Mouse (Mus musculus) liver, embryonic 16.5 days (tissue): ENCODE results near the gene Calcrl. TPM values are rescaled to one million over a fixed set of nuclear protein-coding genes. Genes with fewer than 3 reads are reported as not detected.

Experiments used
- ATAC-seq: fragments of 200-750 bp; cut with Nextera tagmentation; 2 replicates; pipeline ENCODE4 v1.8.0; 2017; ENCODE audit warnings: low read depth, mild to moderate bottlenecking, moderate number of reproducible peaks, moderate library complexity
- H3K27ac ChIP-seq: fragments of 300-500 bp; sonication (generic); 2 replicates; pipeline ENCODE4 v1.5.1; 2014; ENCODE audit warnings: mild to moderate bottlenecking, low read length
- H3K27me3 ChIP-seq: fragments of 300-500 bp; sonication (generic); 2 replicates; pipeline ENCODE4 v1.6.1; 2014; ENCODE audit warnings: low read depth, low read length, mixed read lengths; ENCODE audit not compliant: control insufficient read depth, insufficient read depth
- H3K36me3 ChIP-seq: fragments of 300-500 bp; sonication (generic); 2 replicates; pipeline ENCODE4 v1.6.1; 2014; ENCODE audit warnings: mild to moderate bottlenecking; ENCODE audit not compliant: control insufficient read depth, insufficient read depth
- H3K4me1 ChIP-seq: fragments of 300-500 bp; sonication (generic); 2 replicates; pipeline ENCODE4 v1.6.1; 2014; ENCODE audit warnings: low read depth, low read length, mixed read lengths; ENCODE audit not compliant: control insufficient read depth
- H3K4me2 ChIP-seq: fragments of 300-500 bp; sonication (generic); 2 replicates; pipeline ENCODE4 v1.6.1; 2014; ENCODE audit warnings: low read depth, low read length, mixed read lengths
- H3K4me3 ChIP-seq: fragments of 300-500 bp; sonication (generic); 2 replicates; pipeline ENCODE4 v1.5.1; 2014; ENCODE audit warnings: low read depth, mild to moderate bottlenecking, low read length
- H3K9ac ChIP-seq: fragments of 300-500 bp; sonication (generic); 2 replicates; pipeline ENCODE4 v1.6.1; 2014; ENCODE audit warnings: low read depth, low read length
- H3K9me3 ChIP-seq: fragments of 300-500 bp; sonication (generic); replicated peaks from 2 replicates; pipeline ENCODE4 v1.6.1; 2016; ENCODE audit warnings: low read length; ENCODE audit not compliant: control insufficient read depth
- WGBS: fragments of 180-500 bp; shearing (Covaris S2); extraction: QIAGEN DNeasy Blood & Tissue Kit; methylation state at CpG from one replicate; pipeline ENCODE4 v1.1.7; 2014; ENCODE audit not compliant: insufficient replicate concordance; 5-methylcytosine and 5-hydroxymethylcytosine counted together
- polyA plus RNA-seq: library from polyadenylated mRNA; unstranded; fragments of >200 nt; fragmentation: Nextera tagmentation; extraction: Ambion mirVana; gene quantifications from 2 replicates; pipeline ENCODE4 v1.2.1, GENCODE M21; 2015

Gene Calcrl
- polyA plus RNA-seq, 1 experiment from 2014 or later: 13.2 TPM

- WGBS: 35% methylated on average over 5 of the region's 5 CpGs
- ATAC-seq: no peak
These were observed 128.7 kb downstream of the Calcrl start for GRCm38 (mm10) chr2:84296517-84296916.

DNA sequence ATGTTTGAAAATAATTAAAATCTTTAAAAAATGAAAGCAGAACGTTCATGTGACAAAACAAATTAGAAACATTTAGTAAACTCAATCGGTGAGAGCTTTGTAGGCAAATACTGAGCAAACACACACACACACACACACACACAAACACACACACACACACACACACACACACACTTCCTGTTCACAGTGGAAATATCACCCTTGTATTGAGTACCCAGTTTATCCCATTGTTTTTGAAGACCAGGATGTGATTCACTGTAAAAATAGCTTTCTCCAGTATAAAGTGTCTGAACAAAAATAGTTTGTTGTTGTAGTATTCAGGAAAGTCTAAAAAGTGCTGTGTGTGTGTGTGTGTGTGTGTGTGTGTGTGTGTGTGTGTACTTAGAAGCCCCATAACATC lies 130.1 kb downstream of the Calcrl start:
- WGBS: 35% methylated on average over 2 of the region's 2 CpGs
- ATAC-seq: no peak; the same call in 1 of the 2 replicates
- H3K4me2 ChIP-seq: no peak overlapping the region
- no peaks in the 10 kb centered on the region for H3K9me3 ChIP-seq
- H3K27ac ChIP-seq: no peak overlapping the region
- H3K4me1 ChIP-seq: no peaks in the 10 kb centered on the region
- no peak overlapping the region for H3K4me3 ChIP-seq
- no peaks in the 10 kb centered on the region for H3K36me3 ChIP-seq
- H3K9ac ChIP-seq: no peak overlapping the region
- no peaks in the 10 kb centered on the region for H3K27me3 ChIP-seq

More at GRCm38 (mm10) chr2:84296517-84296916, 128.7 kb downstream of the Calcrl start:
- Histone ChIP-seq H3K9me3 (no peaks in the 10 kb centered on the region), H3K4me1 (no peaks in the 10 kb centered on the region), H3K4me3 (no peak overlapping the region), H3K9ac (no peak overlapping the region), H3K27me3 (no peaks in the 10 kb centered on the region), H3K36me3 (no peaks in the 10 kb centered on the region), H3K27ac (no peak overlapping the region), H3K4me2 (no peak overlapping the region)

DNA sequence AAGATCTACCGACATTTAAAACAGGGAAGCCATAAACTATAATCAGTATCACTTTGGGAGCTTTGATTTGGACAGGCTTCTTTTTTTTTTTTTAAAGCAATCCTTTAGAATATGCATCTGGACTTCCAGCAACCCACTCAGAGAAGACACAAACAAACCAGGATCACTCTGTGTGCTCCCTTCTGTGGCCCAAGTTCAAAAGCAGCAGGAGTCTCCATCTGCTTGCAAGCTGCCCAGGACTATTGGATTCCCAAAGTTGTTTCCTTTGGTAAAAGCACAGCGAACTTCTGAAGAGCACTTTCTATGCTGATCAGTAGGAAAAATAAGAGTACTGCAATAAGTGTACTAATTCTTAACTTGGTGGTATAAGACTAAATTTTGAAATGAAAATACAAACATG lies 130.6 kb downstream of the Calcrl start:
- no peaks in the 10 kb centered on the region for H3K36me3 ChIP-seq
- H3K9me3 ChIP-seq: no peaks in the 10 kb centered on the region
- H3K4me1 ChIP-seq: no peaks in the 10 kb centered on the region
- no peak overlapping the region for H3K4me3 ChIP-seq
- no peak overlapping the region for H3K27ac ChIP-seq
- no peak overlapping the region for H3K9ac ChIP-seq
- ATAC-seq: no peak
- H3K4me2 ChIP-seq: no peak overlapping the region
- WGBS: 54% methylated on average over 2 of the region's 2 CpGs
- H3K27me3 ChIP-seq: no peaks in the 10 kb centered on the region

- Histone ChIP-seq H3K9ac (no peak overlapping the region), H3K36me3 (no peaks in the 10 kb centered on the region), H3K4me2 (no peak overlapping the region), H3K4me3 (no peak overlapping the region), H3K9me3 (no peaks in the 10 kb centered on the region), H3K27me3 (no peaks in the 10 kb centered on the region), H3K27ac (no peak overlapping the region), H3K4me1 (no peaks in the 10 kb centered on the region)
- WGBS: 68% methylated on average over 4 of the region's 4 CpGs
- no peak for ATAC-seq
These were observed 132.7 kb downstream of the Calcrl start for GRCm38 (mm10) chr2:84292351-84293000.

DNA sequence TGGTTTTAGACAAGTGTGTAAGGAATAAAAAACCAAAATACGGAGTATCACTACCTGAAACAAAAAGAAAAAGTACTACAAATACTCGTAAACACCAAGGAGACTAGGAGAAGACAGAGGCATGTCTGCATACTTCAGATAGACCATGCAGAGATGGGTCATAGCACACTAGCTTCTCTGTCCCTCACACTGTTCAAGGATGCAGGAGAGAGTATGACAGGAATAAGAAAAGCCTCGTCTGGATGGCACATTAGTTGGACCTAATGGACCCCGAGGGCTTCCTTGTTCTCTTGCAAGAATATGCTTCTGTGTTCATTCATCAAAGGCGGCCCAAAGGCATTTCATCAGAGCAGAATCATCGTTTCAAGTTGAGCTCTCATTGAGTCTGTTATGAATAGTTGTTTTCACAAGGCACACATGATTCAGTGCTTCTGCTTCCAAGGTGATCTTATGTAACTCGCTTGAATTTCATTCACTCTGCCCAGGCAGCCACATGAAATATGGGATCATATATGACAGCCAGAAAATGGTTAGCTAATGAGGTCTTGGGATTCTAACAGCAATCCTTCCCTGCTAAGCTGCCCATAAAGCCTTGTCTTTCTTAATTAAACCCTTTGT lies 136.2 kb downstream of the Calcrl start:
- Histone ChIP-seq H3K27ac (no peak overlapping the region), H3K9me3 (no peaks in the 10 kb centered on the region), H3K4me3 (no peak overlapping the region), H3K36me3 (no peaks in the 10 kb centered on the region), H3K4me1 (no peaks in the 10 kb centered on the region), H3K4me2 (no peak overlapping the region), H3K27me3 (no peaks in the 10 kb centered on the region), H3K9ac (no peak overlapping the region)
- no peak for ATAC-seq
- 63% methylated on average over 7 of the region's 7 CpGs for WGBS

Other genes starting within 250 kb of the Calcrl start
- gene Tfpi, start 51.4 kb upstream of the Calcrl start, polyA plus RNA-seq: 15.5 and 17.6 TPM in 2 replicates
- gene Ctnnd1, start 225.4 kb upstream of the Calcrl start, polyA plus RNA-seq: 14.9 and 16.0 TPM in 2 replicates
- gene Btbd18, start 233.7 kb upstream of the Calcrl start, polyA plus RNA-seq: 0.04 TPM in 2 replicates
- 66.4 and 73.3 TPM in 2 replicates for gene Selenoh, start 245.4 kb upstream of the Calcrl start, polyA plus RNA-seq